Mouse (Mus musculus) cortical plate, adult 2 months (tissue): ENCODE results near the gene Psen2. TPM values are rescaled to one million over a fixed set of nuclear protein-coding genes. Genes with fewer than 3 reads are reported as not detected.

Experiments
- H3K27ac ChIP-seq: fragments of 200-500 bp; 2 replicates; pipeline ENCODE4 v1.5.1; 2012; ENCODE audit warnings: low read length, control low read depth, inconsistent platforms; ENCODE audit not compliant: insufficient read depth
- H3K4me1 ChIP-seq: fragments of 200-500 bp; 2 replicates; pipeline ENCODE4 v1.6.1; 2011; ENCODE audit warnings: low read length; ENCODE audit not compliant: control insufficient read depth, insufficient read depth
- H3K4me3 ChIP-seq: fragments of 200-500 bp; 2 replicates; pipeline ENCODE4 v1.5.1; 2011; ENCODE audit warnings: mild to moderate bottlenecking, low read length, control low read depth; ENCODE audit not compliant: insufficient read depth
- CTCF ChIP-seq: fragments of 200-500 bp; IDR thresholded peaks from 2 replicates; pipeline ENCODE4 v1.5.1; 2011; ENCODE audit warnings: mild to moderate bottlenecking, control low read depth, low read length; ENCODE audit not compliant: insufficient read depth; ENCODE audit errors: extremely low read depth
- POLR2A ChIP-seq: fragments of 200-500 bp; IDR thresholded peaks from 2 replicates; pipeline ENCODE4 v1.6.1; 2011; ENCODE audit warnings: mild to moderate bottlenecking, low read length, control low read depth; ENCODE audit not compliant: insufficient read depth; ENCODE audit errors: extremely low read depth
- polyA plus RNA-seq: library from polyadenylated mRNA; depleted of rRNA; stranded (reverse); fragments of >200 nt; gene quantifications from 2 replicates; pipeline ENCODE4 v1.2.3, GENCODE M21; 2012

Gene Psen2
- polyA plus RNA-seq, 1 experiment: 27.5 TPM

DNA sequence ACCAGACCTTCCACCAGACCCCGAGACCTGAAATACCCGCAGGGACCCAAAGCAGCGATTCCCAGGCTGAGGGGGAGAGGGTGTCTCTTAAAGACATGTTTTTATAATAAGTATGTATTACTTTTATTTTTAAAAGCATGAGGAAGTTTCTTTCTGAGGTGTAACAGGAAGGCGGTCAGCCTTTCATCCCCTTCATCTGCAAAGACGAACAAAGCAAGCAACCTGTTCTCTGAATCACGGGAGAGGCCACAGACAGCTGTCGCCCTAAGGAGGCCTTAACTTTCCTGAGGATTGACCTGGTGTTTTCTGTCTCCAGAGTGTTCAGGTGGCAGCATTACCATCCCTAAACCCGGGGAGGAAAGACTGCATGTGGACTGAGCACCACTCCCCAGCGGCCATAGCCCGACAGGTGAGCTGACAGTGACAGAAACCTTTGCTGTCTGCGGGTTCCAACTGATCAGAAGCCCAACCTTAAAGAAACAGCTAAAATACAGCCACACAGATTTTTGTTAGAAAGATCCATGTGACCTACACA lies 10.5 kb downstream of the Psen2 start:
- Histone ChIP-seq H3K4me3 (no peak overlapping the region), H3K27ac (no peak overlapping the region), H3K4me1 (peaks cover 2% of the 10 kb centered on the region; the same call in 1 of the 2 replicates)
- TF ChIP-seq POLR2A (no peak), CTCF (no peak)

DNA sequence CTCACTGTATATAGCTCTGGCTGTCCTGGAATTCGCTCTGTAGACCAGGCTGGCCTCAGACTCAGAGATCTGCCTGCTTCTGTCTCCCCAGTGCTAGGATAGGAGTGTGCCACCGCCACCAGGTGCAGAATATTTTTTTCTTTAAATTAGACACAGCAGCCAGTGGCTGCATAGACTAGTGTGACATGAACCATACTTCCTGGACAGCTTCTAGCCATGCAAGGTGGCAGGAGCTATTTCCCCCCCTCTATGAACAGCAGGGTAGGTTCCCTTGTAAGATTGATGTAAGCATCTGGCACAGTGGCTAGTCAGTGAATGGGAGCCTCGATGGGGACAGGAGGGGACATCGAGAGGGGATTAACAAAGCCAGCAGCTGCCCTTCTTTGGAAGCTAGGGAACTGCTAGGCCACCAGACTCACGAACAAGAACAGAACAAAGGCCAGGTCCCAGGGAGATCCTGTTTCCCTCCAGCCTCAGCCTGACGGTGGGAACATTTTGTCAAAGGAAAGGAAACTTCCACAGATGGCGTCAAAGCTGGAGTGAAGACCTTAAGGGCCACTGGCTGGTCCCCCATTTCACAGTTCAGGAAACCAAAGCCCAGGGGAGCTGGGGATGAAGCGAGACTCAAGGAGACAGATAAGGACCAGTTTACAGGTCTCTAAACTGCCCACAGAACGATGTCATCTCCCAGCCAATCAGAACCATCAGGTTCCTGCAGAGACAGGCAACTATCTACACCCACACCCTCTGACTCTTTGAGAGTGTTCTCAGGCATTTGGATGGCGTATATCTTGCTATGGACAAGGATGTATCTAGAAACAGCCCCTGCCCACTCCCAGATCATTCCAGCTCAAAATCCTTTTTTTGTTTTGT lies 11.8 kb downstream of the Psen2 start:
- no peak for TF ChIP-seq CTCF
- TF ChIP-seq POLR2A: no peak

DNA sequence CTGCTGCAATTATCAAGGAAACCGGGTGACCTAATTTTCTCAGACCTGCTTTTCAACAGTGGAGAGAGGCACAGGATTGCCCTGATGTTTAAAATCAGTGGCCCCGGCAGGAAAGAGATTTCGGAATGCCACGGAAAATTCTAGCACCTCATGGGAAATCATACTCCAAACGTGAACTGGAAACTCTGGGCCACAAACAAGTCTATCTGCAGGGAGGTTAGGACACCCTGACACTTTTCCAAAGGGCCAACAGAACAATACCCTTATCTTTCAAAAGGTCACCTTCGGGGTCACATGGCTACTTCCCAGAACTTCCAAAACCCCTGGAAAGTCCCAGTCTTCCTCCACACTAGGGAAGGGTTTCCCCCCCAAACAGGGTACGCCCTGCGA lies 12.8 kb downstream of the Psen2 start:
- peaks cover 2% of the 10 kb centered on the region; the same call in 1 of the 2 replicates for H3K4me1 ChIP-seq
- H3K4me3 ChIP-seq: no peak overlapping the region
- TF ChIP-seq POLR2A (no peak), CTCF (no peak)
- no peak overlapping the region for H3K27ac ChIP-seq

More for the DNA sequence above, 11.8 kb downstream of the Psen2 start:
- H3K4me1 ChIP-seq: peaks cover 2% of the 10 kb centered on the region; the same call in 1 of the 2 replicates
- H3K4me3 ChIP-seq: no peak overlapping the region
- no peak overlapping the region for H3K27ac ChIP-seq

DNA sequence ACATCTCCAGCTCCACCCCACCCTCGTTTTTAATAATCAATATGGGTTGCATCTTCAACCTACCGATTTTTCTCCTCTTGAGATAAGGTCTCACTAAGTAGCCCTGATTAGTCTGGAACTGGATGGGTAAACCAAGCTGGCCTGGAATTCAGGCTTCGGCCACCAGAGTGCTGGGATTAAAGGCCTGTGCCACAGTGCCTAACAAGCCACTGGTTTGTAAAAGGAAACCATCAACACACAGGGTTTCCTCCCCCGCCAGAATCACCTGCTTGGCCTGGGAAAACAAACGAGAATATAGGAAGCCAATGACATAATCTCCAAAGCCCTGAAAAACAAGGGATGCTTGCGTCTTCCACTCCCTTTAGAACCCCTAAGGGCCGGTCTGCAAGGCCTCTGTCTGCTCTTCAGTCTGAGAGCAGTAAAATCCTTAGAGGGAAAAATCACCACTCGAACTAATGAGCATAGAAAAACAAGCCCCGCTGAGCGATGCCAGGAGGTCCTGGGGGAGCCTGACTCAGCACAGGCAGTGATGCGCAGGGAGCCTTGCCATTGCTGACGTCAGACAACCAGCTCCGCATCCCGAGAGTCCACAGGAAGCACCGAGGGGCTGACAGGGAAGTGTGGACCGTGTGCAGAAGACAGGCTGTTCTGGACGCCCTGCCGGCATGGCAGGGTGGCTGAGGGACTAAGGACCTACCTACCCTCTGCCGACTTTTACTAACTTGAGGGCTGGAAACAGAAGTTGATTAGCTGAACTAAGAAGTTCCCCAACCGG lies 13.4 kb downstream of the Psen2 start:
- Histone ChIP-seq H3K27ac (no peak overlapping the region), H3K4me1 (peaks cover 2% of the 10 kb centered on the region; the same call in 1 of the 2 replicates), H3K4me3 (no peak overlapping the region)
- TF ChIP-seq CTCF (no peak), POLR2A (no peak)

DNA sequence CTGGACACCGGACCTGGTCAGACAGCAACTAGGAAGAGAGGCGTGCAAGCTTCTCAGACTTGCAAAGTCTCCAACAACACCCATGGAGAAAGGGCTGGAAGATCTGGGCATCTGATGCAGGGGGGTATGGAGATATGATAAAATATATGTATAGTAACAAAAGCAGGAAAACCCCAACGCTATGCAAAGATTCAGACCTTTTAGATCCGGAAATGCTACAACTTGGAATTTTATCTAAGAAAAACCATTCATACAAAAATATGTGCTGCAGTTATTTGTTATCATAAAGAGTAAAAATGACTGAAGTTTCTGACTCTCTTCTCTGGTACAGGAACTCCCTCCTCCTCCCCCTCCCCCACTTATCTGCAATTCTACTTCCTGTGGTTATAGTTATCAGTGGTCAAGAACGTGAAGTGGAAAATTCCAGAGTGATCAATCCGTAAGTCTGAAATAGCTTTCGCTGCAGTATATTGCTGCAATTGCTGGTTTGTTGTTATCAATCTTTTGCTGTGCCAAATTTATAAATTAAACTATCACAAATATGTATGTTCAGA lies 14.6 kb downstream of the Psen2 start:
- TF ChIP-seq POLR2A: no peak
- TF ChIP-seq CTCF: no peak
- H3K4me1 ChIP-seq: no peaks in the 10 kb centered on the region

DNA sequence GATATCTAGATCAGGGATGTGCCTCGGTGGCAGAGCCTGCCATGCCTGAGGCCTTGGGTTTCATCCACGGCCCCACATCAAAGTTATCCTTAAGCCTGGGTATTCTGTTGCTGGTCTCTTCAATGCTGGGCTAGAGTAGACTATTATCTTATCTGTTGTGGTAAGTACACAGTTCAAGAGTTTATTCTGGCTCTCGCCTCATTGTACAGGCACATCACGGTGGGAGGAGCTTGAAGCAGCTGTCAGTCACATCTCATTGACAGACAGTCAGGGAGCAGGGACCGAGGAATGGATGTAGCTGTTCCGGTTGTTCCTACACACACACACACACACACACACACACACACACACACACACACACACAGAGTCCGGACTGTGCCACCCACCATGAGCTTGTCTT lies 15.3 kb downstream of the Psen2 start:
- TF ChIP-seq POLR2A: no peak
- TF ChIP-seq CTCF: no peak
- H3K27ac ChIP-seq: no peak overlapping the region
- H3K4me3 ChIP-seq: no peak overlapping the region
- H3K4me1 ChIP-seq: no peaks in the 10 kb centered on the region

More for the DNA sequence above, 14.6 kb downstream of the Psen2 start:
- H3K27ac ChIP-seq: no peak overlapping the region
- H3K4me3 ChIP-seq: no peak overlapping the region

DNA sequence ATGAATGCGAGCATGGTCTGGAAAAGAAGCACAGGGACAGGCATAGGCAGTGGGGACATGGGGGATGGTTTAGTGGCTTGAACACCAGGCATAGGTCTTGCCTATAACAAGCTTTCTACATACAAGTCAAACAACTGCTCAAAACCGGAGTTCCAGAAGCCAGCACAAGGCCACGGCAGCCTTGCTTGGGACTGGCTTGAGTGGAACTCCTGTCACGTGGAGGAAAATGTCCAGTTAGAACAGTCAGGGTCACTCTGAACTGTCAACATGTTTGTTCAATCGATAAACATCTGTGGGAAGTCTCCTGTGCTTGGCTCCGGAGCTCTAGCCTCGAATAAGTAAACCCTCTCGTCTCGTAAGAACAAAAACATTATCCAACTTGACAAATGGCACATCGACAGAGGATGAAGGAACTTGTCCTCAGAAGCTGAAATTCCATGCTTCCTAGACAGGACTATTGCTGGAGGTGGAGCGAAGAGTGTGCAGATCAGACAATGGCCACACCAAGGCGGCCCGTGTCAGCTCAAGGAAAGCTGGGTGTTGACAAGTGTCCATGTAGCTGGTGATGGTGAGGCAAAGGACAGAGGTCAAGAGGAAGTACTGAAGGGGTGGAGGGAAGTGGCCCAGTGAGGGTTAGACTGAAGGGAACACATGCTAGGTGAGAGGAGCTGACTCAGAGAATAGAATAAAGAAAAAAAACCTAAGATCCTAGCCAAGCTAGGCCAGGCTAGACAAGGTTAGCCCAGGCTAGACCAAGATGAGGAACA lies 17.3 kb downstream of the Psen2 start:
- H3K4me3 ChIP-seq: no peak overlapping the region
- no peaks in the 10 kb centered on the region for H3K4me1 ChIP-seq
- H3K27ac ChIP-seq: no peak overlapping the region
- TF ChIP-seq CTCF (no peak), POLR2A (no peak)

DNA sequence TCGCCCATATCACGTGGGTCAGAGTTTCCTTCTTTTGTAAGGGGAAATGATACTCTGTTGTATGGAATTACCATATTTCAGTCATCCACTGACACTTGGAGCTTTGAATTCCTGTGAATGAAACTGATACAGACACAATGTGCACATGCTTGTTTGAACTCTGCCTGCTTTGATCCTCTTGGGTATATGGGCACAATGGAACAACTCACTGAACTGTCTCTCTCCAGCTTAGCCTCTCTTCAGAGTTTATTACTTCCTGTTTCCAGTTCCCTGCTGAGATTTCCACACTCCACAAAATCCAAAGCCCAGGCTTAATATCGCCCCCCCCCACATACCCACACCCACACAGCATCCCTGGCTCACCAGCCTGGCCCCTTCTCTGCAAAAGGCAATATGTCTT lies 31.5 kb downstream of the Psen2 start:
- Histone ChIP-seq H3K4me3 (no peak overlapping the region), H3K4me1 (no peaks in the 10 kb centered on the region), H3K27ac (no peak overlapping the region)
- TF ChIP-seq CTCF: no peak
- no peak for TF ChIP-seq POLR2A

DNA sequence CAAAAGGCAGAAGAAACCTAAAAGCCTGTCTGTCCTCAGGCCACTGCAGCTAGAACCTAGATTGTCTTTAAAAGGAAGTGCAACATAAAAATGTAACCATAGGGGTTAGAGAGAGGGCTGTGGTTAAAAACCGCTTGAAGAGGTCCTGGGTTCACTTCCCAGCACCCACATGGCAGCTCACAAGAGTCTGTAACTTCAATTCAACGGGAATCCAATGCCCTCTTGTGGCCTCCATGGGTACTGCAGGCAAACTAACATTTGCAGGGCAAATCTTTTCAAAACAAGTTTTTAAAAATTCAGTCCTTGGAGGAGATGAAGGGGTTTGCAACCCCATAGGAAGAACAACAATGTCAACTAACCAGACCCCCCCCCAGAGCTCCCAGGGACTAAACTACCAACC lies 32.7 kb downstream of the Psen2 start:
- no peak overlapping the region for H3K27ac ChIP-seq
- TF ChIP-seq CTCF (peak; percentile 53), POLR2A (no peak)
- H3K4me1 ChIP-seq: no peaks in the 10 kb centered on the region
- H3K4me3 ChIP-seq: no peak overlapping the region
